Mouse (Mus musculus): ENCODE results near the gene Aqp11.

Aqp11 gene

DNA sequence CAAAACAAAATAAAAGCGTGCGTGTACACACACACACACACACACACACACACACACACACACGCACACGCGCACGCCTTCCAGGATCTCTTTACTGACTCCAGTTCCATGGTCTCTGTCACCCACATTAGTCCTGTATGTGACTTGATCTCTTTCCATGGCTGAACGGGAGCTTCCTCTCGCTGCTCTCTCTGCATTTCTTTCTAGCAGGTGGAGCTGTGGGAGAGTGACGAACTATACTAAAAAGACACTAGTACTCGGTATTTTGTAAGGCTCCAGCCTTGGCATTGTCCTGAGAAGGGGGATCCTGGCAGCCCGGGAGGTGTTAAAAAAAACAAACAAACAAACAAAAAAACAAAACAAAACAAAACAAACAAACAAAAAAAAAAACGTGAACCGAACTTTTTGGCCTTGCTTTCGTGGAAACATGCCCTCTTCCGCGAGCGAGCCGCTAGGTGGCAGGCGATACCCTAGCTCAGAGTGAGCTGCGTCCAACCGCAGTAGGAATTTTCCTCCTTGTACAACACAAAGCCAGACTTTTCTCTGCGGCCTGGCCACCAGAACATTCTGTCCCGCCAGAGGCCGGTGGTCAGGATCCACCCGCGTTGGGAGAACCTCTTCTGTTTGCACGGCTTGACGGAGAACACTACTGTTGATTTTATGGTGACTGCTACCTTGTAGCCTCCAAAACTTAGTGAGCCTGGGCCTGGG lies 9.9 kb upstream of the Aqp11 start:
- peak; percentile 85 for DNase-seq (ENCODE audit: low read depth)

DNA sequence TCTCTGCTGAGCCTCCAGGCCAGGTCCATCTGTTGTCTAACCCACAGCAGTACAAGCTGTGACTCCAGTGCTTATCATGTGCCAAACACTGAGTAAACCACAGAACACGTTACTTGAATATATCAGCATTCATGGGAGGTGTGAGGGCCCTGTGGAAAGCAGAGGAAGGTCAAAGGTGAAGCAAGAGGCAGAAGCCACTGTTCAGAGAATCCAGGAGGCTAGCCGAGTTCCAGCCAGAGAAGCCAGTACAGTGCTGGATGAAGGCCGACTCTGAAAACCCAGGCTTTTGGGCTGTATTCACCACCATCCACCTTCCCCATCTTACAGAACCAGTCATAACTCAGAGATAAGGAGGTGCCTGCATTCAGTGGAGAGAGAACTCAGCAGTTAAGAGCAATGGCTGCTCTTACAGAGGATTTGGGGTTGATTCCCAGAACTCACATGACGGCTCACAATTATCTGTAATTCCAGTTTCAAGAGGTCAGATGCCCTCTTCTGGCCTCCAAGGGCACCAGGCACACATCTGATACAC lies 9.2 kb upstream of the Aqp11 start:
- no peak for DNase-seq (ENCODE audit: low read depth)

DNA sequence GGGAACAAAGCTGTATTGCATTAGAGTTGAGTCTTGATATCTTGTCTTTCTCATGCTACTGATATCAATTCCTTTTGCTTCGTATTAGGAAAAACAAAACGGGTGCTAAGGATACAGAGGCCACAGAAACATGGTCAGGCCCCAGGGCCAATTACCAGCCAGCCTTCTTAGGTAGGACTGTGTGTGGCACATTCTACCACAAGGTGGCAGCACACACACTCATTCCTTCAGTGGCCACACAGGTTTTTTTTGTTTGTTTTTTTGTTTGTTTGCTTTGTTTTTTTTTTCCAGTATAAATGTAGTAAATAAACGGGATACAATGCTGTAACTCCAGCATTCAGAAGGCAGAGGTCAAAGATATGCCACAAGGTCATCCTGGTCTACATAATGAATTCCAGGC lies 7.2 kb upstream of the Aqp11 start:
- DNase-seq (ENCODE audit: low read depth) = peak; percentile 85

DNA sequence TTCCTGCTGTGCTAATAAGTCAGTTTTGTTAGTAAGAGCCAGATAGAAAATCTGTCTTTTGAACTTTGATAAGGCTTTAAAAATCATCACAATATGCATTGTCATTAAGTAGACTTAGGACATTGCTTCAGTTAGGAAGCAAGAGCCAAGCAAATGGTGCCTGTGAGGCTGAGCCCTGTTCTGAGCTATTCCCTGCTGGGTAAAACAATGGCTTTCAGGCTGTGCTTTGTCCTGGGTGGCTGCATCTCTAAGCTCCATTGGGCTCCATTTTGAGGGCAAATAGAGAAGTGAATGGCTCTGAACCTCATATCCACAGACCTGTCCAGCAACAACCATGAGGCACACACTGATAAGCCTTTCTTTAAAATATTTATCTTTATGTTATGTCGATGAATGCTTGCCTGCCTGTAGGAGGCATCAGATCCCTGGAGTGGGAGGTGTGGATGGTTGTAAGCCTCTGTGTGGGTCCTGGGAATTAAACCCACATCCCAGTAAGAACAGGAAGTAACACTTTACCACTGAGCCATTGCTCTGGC lies 3.7 kb upstream of the Aqp11 start:
- no peak for DNase-seq (ENCODE audit: low read depth)

DNA sequence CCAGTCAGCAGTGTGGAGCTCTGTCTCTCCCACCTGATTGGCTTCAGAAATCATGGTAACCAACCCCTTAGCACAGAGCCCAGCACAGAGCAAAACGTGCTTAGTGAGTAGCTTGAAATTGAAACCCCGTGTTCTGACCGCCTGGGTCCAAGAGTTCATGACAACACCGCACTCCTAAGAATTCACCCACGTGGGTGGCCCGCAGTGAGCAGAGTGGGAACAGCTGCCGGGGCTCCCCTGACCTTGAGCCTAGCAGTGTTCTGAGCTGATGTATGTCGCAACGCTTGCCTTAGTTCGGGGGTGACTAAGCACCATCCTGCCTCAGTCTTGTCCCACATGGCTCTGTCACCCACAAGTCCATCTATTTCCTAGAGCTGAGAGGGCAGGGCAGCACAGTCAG lies 2.9 kb upstream of the Aqp11 start:
- no peak for DNase-seq (ENCODE audit: low read depth)

DNA sequence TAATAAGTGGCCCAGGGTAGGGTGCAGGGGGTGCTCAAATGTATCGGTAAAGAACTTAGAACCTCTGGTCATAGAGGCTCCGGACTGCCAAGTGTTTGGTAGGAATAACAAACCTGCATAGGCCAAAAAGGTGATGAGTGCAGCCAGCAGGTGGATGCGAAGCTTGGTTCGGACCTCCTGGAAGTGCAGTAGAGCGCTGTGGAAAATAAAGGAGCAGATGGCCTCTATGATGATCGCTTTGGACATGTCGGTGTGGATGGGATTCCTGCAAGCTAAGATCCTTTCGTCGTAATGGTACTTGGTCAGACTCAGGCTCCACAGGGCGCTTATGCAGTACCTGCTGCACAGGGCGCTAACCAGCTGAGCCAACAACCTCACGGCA lies 842 bp downstream of the Aqp11 start:
- no peak for DNase-seq (ENCODE audit: low read depth)

DNA sequence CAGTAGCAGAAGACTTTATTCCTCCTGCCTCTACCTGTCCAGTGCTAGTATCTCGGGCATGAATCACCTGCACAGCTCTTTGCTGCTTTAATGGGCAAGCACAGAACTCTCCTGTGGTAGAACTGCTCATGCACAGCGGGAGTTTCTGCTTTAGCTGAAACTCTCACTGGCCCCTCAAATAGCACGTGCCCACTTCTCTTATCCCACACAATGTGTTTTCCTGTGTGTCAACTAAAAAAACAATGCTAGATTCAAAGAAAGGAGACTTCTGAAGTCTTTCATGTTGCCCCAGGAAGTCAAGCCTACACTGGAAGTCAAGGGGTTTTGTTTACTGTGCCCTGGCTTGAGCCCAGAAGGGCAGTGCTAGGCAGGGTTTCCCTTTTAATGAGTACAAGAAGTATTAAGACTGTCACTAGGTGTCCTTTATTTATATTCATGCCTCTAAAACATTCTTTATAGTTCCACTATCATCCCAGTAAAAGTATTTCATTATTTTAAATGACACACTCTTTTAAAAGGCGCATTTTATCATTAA lies 2.1 kb downstream of the Aqp11 start:
- no peak for DNase-seq (ENCODE audit: low read depth)

DNA sequence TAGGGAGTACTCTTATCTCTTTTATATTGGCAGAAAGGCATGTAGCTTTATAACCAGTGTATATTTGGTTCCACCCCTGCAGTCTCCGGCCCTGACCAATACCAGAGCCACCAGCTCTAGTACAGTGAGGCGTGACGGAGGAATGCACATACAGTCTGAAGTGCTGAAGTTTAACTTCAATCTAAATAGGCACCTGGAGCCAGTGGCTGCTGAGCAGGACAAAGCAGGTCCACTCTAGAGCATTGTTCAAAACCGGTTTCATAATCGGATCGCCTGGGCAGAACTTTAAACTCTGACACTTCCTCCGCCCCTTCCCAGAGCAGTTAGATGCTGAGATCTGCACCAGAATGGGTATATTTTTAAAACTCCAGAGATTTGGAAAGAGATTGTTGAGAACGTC lies 3.1 kb downstream of the Aqp11 start:
- no peak for DNase-seq (ENCODE audit: low read depth)

DNA sequence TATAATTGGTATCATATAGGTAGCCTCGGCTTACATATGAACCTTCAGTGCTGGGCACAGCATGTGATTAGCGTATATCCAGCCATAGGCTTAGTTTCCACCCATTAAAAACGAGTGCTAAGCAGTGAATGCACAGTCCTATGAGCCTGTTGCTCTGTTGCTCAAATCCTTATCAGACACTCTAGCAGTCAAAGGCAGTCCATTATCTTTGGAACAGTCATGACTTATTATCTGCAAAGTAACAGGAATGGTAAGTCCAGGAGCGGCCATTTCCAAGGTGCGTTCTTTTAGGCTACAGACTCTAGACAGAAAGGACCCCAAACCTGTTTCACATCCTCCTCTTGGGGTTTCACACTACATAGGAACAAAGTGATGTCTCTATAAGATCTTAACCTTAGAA lies 4.5 kb downstream of the Aqp11 start:
- no peak for DNase-seq (ENCODE audit: low read depth)

DNA sequence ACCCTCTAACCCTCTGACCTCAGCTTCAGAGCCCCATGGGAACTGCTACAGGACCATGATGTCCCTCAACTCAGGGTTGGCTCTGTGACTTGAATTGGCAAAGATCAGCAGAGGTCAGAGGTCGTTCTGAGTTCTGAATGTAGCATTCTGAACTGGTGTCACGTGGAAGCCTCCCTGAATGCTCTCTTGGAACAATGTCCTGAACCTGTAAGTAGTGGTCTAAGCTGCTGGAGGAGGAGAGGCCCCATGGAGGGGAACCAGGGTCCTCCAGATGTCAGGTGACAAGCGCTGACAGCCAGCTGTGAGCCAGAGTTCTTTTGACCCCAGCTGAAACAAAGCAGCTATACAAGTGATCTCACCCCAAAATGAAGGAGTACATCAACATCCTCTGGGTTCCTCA lies 7.7 kb downstream of the Aqp11 start:
- no peak for DNase-seq (ENCODE audit: low read depth)

DNA sequence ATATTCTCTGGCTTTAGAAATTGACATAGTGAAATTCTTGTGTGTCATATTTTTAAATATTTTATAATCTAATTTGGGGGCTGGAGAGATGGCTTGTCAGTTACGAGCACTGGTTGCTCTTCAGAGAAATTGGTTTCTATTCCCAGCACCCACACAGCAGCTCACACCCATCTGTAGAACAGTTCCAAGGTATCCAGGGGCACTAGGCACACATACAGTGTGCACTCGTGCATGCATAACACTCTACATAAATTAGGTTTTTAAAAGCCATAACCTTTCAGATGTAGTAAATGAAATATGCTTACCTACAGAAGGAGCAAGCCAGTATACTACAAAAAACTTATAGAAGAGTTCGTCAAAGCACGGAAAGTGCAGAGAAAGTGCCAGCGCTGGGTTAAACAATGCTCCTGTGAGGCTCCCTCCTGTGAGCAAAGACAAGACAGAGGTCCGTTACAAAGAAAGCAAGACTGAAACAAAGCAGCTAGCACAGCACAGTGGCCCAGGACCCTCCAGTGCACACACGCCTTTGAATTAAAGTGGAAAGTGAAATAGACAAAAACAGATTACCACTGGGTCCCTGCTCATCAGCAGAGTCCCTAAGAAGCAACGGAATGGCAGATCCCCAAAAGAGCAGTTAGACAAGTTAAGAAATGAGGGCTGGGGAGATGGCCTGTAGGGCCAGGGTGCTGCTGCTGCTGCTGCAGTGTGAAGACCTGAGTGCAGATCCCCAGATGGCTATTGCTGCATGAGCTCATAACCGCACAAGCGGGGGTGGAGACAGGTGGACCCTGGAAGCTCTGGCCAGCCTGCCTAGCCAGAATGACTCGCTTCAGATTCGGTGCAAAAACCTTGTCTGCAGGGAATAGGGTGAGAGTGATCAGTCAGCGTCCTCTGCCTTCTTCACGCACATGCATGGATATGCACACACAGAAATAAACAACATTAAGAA lies 9.1 kb downstream of the Aqp11 start:
- no peak for DNase-seq (ENCODE audit: low read depth)

DNA sequence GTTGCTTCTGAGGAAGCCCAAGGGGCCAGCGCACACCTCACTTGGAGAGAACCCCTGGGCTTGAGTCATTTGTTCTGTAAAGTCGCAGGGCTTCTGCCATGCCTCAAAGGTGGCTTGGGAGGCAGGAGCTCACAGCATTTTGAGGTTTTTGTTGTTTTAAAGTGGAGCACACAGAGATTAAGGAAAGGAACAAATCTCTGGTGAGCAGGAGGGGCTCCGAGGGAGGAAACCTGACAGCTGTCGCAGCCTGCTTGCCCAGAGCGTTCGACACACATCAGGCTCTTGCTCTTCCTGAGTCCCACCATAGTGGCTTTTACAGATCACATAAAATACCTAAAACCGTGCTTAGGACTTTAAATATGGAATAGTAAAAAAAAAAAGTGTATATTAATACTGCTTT lies 11.3 kb downstream of the Aqp11 start:
- DNase-seq (ENCODE audit: low read depth) = no peak

DNA sequence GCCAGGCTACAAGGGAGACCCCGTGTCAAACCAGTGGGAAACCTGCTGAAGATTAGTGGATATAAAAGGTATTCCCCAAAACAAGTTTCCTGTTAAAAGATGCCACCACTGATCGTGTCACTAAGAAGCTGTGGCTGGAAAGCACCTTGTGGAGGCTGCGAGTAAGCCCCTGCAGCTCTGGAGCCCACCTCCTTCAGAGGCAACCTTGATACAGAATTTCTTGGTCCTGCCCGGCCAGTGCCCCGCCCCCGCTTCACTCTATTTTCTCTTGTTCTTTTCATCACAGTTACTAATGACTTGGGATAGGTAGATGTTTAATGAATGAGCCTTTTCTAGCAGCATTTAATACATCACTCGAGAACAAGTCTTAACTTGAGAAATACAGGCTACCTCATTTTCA lies 12.0 kb downstream of the Aqp11 start:
- DNase-seq (ENCODE audit: low read depth) = no peak

DNA sequence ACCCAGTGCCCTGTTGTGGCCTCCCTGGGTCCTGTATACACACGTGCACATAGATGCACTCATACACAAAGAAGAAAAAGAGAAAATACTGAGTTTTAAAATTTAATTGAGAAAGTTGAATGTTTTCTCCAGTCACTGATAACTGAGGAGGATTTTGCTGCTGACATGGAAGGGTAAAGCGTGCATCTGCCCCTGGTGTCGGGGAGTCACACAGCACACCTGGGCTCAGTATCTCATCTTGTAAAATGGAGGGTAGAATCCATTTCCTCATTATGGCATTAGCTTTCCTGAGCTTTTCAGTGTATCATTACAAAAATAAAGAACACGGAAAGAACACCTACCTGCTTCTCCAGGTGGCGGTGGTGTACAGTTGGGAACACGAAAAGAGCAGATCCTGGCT lies 12.7 kb downstream of the Aqp11 start:
- no peak for DNase-seq (ENCODE audit: low read depth)

DNA sequence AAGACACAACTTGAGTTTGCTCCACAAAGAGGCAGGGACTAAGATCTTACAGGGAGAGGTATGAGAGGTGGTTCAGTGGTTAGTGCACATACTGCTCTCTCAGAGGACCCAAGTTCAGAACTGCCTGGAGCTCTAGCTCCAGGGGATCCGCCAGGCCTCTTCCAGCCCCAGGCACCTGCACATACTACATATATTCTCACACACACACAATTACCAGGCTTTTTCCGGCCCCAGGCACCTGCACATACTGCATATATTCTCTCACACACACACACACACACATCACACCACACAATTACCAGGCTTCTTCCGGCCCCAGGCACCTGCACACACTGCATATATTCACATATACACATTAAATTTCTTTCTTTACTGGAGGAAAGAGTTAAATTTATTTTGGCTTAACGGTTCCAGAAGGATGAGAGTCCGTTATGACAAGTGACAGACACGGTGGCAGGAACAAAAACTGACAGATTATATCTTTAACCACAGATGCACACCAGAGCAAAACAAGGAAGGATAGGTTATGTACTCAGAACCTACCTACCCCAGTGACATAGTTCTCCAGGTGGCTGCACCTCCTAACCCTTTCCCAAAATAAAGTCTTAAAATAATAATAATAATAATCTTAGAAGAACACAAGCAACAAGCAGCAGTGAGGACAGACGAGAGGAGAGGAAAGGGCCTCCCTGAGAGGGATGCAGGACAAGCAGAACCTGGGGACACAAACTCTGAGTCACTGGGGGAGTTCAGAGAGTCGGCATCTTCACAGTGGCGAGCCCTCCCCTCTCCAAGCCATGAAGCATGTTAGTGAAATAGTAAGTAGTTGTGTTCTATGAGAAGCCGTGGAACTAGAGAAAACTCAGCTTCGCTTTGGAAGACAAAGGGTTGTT lies 14.2 kb downstream of the Aqp11 start:
- DNase-seq (ENCODE audit: low read depth) = peak; percentile 26

DNA sequence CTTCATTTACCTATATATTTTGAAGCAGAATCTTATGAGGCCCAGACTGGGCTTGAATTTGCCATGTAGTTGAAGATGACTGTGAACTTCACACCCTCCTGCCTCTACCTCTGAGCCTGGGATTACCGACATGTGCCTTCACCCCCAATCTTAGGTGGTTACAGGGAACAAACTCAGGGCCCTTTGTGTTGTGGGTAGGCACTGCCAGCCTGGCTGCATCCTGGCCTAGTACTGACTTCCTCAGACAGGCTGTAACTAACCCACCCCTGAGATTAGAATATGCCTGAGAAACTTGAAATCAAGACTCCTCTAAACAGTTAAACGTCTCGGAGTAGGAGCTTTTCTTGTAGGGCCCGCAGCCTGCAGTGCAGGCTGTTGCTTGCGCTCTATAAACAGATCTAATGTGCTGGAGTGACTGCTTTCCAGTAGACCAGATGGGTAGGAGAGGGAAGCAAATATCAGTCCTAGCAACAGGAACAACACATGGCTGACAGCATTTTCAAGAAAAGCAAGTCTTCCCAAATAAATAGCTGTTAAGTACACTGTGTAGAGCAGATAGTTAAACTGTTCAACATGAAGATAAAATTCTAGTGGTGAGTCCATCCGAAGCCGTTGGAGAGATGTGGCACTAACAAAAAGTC lies 15.7 kb downstream of the Aqp11 start:
- DNase-seq (ENCODE audit: low read depth) = no peak

DNA sequence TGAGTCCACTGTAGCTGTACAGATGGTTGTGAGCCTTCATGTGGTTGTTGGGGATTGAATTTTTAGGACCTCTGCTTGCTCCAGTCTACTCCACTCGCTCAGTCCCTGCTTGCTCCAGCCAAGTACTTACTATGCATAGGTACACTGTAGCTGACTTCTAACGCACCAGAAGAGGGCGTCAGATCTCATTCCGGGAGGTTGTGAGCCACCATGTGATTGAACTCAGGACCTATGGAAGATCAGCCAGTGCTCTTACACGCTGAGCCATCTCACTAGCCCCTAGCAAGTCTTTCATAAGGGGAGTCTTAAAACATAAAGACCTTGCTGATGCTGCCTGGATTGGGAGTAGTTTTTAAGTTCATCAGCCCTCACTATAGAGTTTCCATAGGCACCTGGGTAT lies 18.0 kb downstream of the Aqp11 start:
- no peak for DNase-seq (ENCODE audit: low read depth)

DNA sequence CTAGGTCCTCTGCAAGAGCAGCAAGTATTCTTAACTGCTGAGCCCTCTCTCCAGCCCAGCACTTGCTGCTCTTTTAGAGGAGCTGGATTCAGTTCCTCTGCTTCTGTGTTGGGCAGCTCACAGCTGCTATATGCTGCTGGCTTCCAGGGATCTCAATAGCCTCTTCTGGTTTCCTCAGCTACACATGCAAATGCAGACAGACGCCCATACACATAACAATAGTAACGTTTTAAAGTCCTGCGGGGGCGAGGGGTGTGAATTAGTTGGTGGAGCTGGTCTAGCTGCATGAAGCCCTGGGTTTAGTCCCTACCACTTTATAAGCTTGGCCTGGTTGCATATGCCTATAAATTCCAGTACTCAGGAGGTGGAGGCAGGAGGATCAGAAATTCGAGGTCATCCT lies 19.0 kb downstream of the Aqp11 start:
- no peak for DNase-seq (ENCODE audit: low read depth)

DNA sequence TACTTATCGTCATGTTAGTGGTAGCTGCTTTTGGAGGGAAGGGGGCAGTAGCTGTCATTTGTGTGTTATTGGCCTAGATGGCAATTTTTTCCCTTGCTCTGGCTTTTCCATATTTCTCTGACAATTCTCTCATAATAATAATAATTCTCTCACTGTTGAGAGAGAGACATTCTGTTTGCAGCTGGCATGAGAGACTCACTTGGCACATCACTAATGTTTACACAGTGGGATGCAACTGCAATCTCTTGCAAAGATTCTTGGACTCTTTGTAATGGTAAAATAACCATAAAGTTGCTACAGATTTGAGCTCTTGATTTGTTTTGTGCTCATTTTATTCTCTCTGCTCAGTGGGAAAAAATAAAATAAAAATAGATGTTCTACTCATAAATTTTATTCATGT lies 20.8 kb downstream of the Aqp11 start:
- DNase-seq (ENCODE audit: low read depth) = no peak

DNA sequence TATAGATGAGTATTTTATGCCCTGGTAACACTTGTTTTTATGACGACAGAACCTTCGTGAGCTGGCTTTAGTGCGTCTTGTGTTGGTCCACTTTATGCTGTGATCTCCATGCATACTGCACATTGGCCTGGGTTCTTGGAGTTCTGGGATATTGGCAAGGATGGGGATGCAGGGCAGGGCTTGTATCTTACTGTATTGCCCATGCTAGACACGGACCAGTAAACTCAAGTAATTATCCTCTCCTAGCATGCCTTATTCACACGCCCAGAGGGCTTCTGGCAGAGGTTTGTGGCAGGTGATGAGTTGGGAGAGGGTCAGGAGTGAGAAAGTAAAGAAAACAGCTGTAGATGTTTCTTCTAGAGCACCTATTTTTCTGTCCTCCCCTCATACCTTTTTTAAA lies 23.4 kb downstream of the Aqp11 start:
- DNase-seq (ENCODE audit: low read depth) = no peak

DNA sequence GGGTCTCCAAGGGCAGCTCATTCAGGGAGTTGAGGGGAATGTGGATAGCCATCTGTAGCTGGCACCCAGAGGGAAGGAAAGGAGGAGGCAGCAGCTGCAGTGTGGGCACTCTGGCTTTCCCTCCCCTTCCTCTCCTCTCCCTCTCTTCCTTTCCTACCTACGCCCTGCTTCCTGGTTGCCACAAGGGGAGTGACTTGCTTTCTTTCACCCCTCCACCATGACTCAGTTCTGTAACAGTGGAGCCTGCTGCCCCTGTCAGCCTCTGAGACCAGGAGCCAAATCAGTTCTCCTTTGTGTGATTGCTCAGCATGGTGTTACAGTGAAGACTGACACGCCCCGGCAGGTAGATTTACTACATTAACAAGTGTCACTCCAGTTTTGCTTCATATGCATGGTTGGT lies 28.9 kb downstream of the Aqp11 start:
- DNase-seq (ENCODE audit: low read depth) = no peak
